Comparison of ENCODE assay signal across 27 mouse cellular contexts in the genomic region with DNA sequence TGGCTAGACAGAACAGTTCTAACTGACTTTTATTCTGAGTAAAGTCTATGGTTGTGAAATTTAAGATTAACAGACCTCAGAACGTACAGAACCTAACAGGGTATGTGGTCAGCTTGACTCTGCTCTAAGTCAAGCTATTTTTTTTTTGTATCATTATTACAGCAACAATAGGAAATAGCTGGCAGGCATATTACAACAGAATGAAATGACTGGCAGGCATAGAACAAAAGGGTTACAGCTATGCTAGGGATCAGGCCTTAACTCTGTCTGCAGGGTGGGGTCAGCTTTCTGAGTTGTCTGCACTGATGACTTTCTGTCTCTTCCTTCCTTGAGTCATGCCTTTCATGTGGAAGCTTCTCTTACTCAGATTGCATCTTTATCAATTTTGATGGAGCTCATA. TPM values are rescaled to one million over a fixed set of nuclear protein-coding genes. Genes with fewer than 3 reads are reported as not detected.
DNase-seq lines count a peak whose midpoint lies in the region; ATAC-seq and TF ChIP-seq lines count a peak whose summit lies in the region.
"Had no signal": no experiment of that assay in that cellular context is flagged by ENCODE, and none has a peak within 500 bp of the region (broad histone marks: within the 10 kb centered on the region; RNA-seq: fewer than 3 reads in every experiment).

No protein-coding gene starts in this region.

- no peaks in the 10 kb centered on the region for H3K79me2 ChIP-seq in liver, adult 2 months (ENCODE audit: control insufficient read depth, insufficient read depth, low read length)

- no peaks in the 10 kb centered on the region for H3K27me3 ChIP-seq in liver, adult 2 months (ENCODE audit: control insufficient read depth, insufficient read depth, low read length)
- no peaks in the 10 kb centered on the region for H3K27me3 ChIP-seq in liver, postnatal 0 days (ENCODE audit: insufficient read depth, low read length)
- H3K27me3 ChIP-seq: CH12.LX; embryonic facial prominence, embryonic 13.5 days; embryonic facial prominence, embryonic 15.5 days; forebrain, embryonic 12.5 days had no signal

- 14% methylated on average over 1 of the region's 1 CpGs for WGBS in liver, adult 2 months
- 53% methylated on average over 1 of the region's 1 CpGs for WGBS in liver, postnatal 0 days (ENCODE audit: insufficient replicate concordance)

- peak; percentile 81 for DNase-seq in liver, adult 2 months (ENCODE audit: extremely low read depth, low read depth, low spot score)
- DNase-seq in liver, postnatal 0 days: no peak
- no peak for DNase-seq in layer of hippocampus, postnatal 10 days (ENCODE audit: low spot score in 2 of 2)
- DNase-seq in ovary, postnatal 36 days (ENCODE audit: low spot score): no peak
- DNase-seq: adrenal gland, adult 8-10 months; adrenal gland, postnatal 14 days; adrenal gland, postnatal 36 days; B cell, adult 2 months; cerebellum, adult 2 months; cerebellum, adult 9-10 months; cerebellum, postnatal 10 days; cerebellum, postnatal 25 days; embryo, embryonic 11 days had no signal

- no peak overlapping the region for H3K4me2 ChIP-seq in liver, postnatal 0 days (ENCODE audit: low read depth, low read length)
- H3K4me2 ChIP-seq: embryonic facial prominence, embryonic 13.5 days; embryonic facial prominence, embryonic 15.5 days; forebrain, embryonic 12.5 days had no signal

- peaks cover 15% of the 10 kb centered on the region for H3K4me1 ChIP-seq in liver, adult 2 months (ENCODE audit: control insufficient read depth, insufficient read depth, low read length)
- peaks cover 5% of the 10 kb centered on the region for H3K4me1 ChIP-seq in liver, postnatal 0 days (ENCODE audit: insufficient read depth)
- H3K4me1 ChIP-seq: forebrain, embryonic 10.5 days; forebrain, embryonic 12.5 days had no signal

- no peak overlapping the region for H3K4me3 ChIP-seq in liver, adult 2 months (ENCODE audit: insufficient read depth, low read depth, low read length)
- no peak overlapping the region for H3K4me3 ChIP-seq in liver, postnatal 0 days (ENCODE audit: low read depth, low read length)
- H3K4me3 ChIP-seq: embryonic facial prominence, embryonic 13.5 days; embryonic facial prominence, embryonic 15.5 days; erythroblast, embryonic 14.5 days; forebrain, embryonic 10.5 days; forebrain, embryonic 12.5 days had no signal

- no peak overlapping the region for H3K27ac ChIP-seq in liver, adult 2 months (replicated peaks; ENCODE audit: insufficient read depth, low read depth, low read length)
- H3K27ac ChIP-seq in liver, postnatal 0 days (ENCODE audit: low read depth): no peak overlapping the region
- H3K27ac ChIP-seq: embryonic facial prominence, embryonic 13.5 days; embryonic facial prominence, embryonic 15.5 days; forebrain, embryonic 10.5 days; forebrain, embryonic 12.5 days had no signal

- no peak for ATAC-seq in liver, postnatal 0 days
- ATAC-seq in common myeloid progenitor, adult 5-6 weeks (replicated peaks; ENCODE audit: low read depth, poor library complexity, severe bottlenecking): peak; percentile 42
- ATAC-seq in megakaryocyte progenitor cell, adult 5-6 weeks (replicated peaks; ENCODE audit: poor library complexity): peak; percentile 90
- ATAC-seq: activated CD4-positive, CD25-positive, alpha-beta regulatory T cell, adult 4 months; CD4-positive, CD25-positive, alpha-beta regulatory T cell, adult 4 months; forebrain, embryonic 14.5 days; forebrain, embryonic 16.5 days; Patski had no signal

- no peak for TF ChIP-seq POLR2A in liver, adult 2 months (IDR thresholded peaks at IDR 0.05; ENCODE audit: extremely low read depth, insufficient read depth, low read length)

- H3K9me3 ChIP-seq in liver, postnatal 0 days (ENCODE audit: low read length): no peaks in the 10 kb centered on the region
- H3K9me3 ChIP-seq: embryonic facial prominence, embryonic 13.5 days; embryonic facial prominence, embryonic 15.5 days; forebrain, embryonic 10.5 days; forebrain, embryonic 12.5 days; G1E had no signal

- no peak for TF ChIP-seq CTCF in liver, adult 2 months (IDR thresholded peaks at IDR 0.05; ENCODE audit: low read depth, low read length)
- no peak for TF ChIP-seq CTCF in liver, postnatal 0 days (IDR thresholded peaks at IDR 0.05; ENCODE audit: low read depth)

- H3K36me3 ChIP-seq in liver, adult 2 months (ENCODE audit: control insufficient read depth, insufficient read depth, low read length): peaks cover 2% of the 10 kb centered on the region; the same call in 1 of the 2 replicates
- no peaks in the 10 kb centered on the region for H3K36me3 ChIP-seq in liver, postnatal 0 days (replicated peaks; ENCODE audit: insufficient read depth, low read length)
- H3K36me3 ChIP-seq: embryonic facial prominence, embryonic 13.5 days; embryonic facial prominence, embryonic 15.5 days; forebrain, embryonic 10.5 days; forebrain, embryonic 12.5 days; G1E had no signal

- TF ChIP-seq EP300 in liver, postnatal 0 days (IDR thresholded peaks at IDR 0.05; ENCODE audit: low read depth): no peak

- no peak overlapping the region for H3K9ac ChIP-seq in liver, adult 2 months (ENCODE audit: low read depth, low read length)
- no peak overlapping the region for H3K9ac ChIP-seq in liver, postnatal 0 days (replicated peaks)
- H3K9ac ChIP-seq: embryonic facial prominence, embryonic 13.5 days; embryonic facial prominence, embryonic 15.5 days; forebrain, embryonic 12.5 days had no signal

RNA-seq across cellular contexts. Expression of gene Ak4, which starts 17.1 kb away (rescaled TPM):
- 55.7 and 58.7 TPM in 2 replicates for total RNA-seq in liver, adult 2 months (2014; rRNA removed)
- 14.7 and 16.0 TPM in 2 replicates for polyA plus RNA-seq in liver, adult 2 months (2012; rRNA removed)
- polyA plus RNA-seq in liver, postnatal 0 days (2015; fragmentation: Nextera tagmentation; extraction: Ambion mirVana): 27.1 and 31.3 TPM in 2 replicates
- total RNA-seq in common myeloid progenitor, adult 5-6 weeks (2017): 6.6 and 8.9 TPM in 2 replicates
- total RNA-seq in megakaryocyte progenitor cell, adult 5-6 weeks (2015): 11.9 and 13.5 TPM in 2 replicates
- total RNA-seq in megakaryocyte progenitor cell, adult 5-6 weeks (2017): 20.3 and 23.2 TPM in 2 replicates
- 10 to 100 TPM; 41.8 to 47.5 TPM for total RNA-seq in layer of hippocampus, postnatal 10 days (2021)
- total RNA-seq: G1E had no signal
- polyA plus RNA-seq: G1E had no signal
